Mouse (Mus musculus) MEL (cell line): ENCODE data around the gene Endou. TPM values are rescaled to one million over a fixed set of nuclear protein-coding genes. Genes with fewer than 3 reads are reported as not detected.
A peak's percentile ranks its signal among the peaks of the same experiment; 100 is the strongest.

ENCODE experiments used
- DNase-seq: peaks from one replicate; pipeline ENCODE4 v3.0.0; 2011; ENCODE audit warnings: low read depth, low spot score
- H3K27ac ChIP-seq: 2 replicates; pipeline ENCODE4 v1.5.1; 2012; ENCODE audit warnings: low read depth, mild to moderate bottlenecking, control low read depth, low read length, moderate library complexity; ENCODE audit not compliant: control insufficient read depth
- H3K27me3 ChIP-seq, 2 experiments: fragments of 150-350 bp in 1 of 2; sonication (generic) in 1 of 2; 2 replicates each; pipeline ENCODE4 v1.6.1; 2012; ENCODE audit warnings: low read length in 2 of 2, mild to moderate bottlenecking in 2 of 2, improper control_type of control experiment in 1 of 2, moderate library complexity in 1 of 2; ENCODE audit not compliant: insufficient read depth in 2 of 2, control insufficient read depth in 1 of 2
- H3K36me3 ChIP-seq, 2 experiments: 2 replicates each; pipeline ENCODE4 v1.6.1; 2012 to 2014; ENCODE audit warnings: low read length in 2 of 2, improper control_type of control experiment in 1 of 2, inconsistent platforms in 1 of 2, mild to moderate bottlenecking in 1 of 2; ENCODE audit not compliant: insufficient read depth in 2 of 2, control insufficient read depth in 1 of 2
- H3K4me1 ChIP-seq, 2 experiments: fragments of 150-350 bp in 1 of 2; sonication (generic) in 1 of 2; 2 replicates each; pipeline ENCODE4 v1.6.1; 2012; ENCODE audit warnings: low read length in 2 of 2, improper control_type of control experiment in 1 of 2, mild to moderate bottlenecking in 1 of 2; ENCODE audit not compliant: insufficient read depth in 2 of 2, control insufficient read depth in 1 of 2
- H3K4me3 ChIP-seq, 2 experiments: fragments of 150-350 bp in 1 of 2; sonication (generic) in 1 of 2; 2 replicates each; pipeline ENCODE4 v1.5.1; 2012; ENCODE audit warnings: low read depth in 2 of 2, low read length in 2 of 2, mild to moderate bottlenecking in 2 of 2, moderate library complexity in 2 of 2, control low read depth in 1 of 2, improper control_type of control experiment in 1 of 2; ENCODE audit not compliant: control insufficient read depth in 1 of 2, insufficient read depth in 1 of 2
- H3K79me2 ChIP-seq: 2 replicates; pipeline ENCODE4 v1.6.1; 2012; ENCODE audit warnings: mild to moderate bottlenecking, low read length, moderate library complexity; ENCODE audit not compliant: control insufficient read depth, poor library complexity, insufficient read depth
- H3K9ac ChIP-seq: 2 replicates; pipeline ENCODE4 v1.6.1; 2012; ENCODE audit warnings: low read depth, mild to moderate bottlenecking, control low read depth, low read length, moderate library complexity; ENCODE audit not compliant: control insufficient read depth, poor library complexity, severe bottlenecking
- H3K9me3 ChIP-seq: fragments of 150-350 bp; sonication (generic); replicated peaks from 2 replicates; pipeline ENCODE4 v1.6.1; 2012; ENCODE audit warnings: mild to moderate bottlenecking, low read length, improper control_type of control experiment, moderate library complexity; ENCODE audit not compliant: insufficient read depth
- BHLHE40 ChIP-seq: IDR thresholded peaks from 2 replicates; pipeline ENCODE4 v1.6.1; 2012; ENCODE audit warnings: low read depth, mild to moderate bottlenecking, inconsistent platforms, low read length, improper control_type of control experiment, borderline replicate concordance
- CHD1 ChIP-seq: IDR thresholded peaks from 2 replicates; pipeline ENCODE4 v1.6.1; 2012; ENCODE audit warnings: low read depth, mild to moderate bottlenecking, inconsistent platforms, low read length, improper control_type of control experiment
- CTCF ChIP-seq, 3 experiments: IDR thresholded peaks in 2 of 3; conservative IDR thresholded peaks in 1 of 3; 2 replicates each; pipeline ENCODE4 v1.5.1; 2011 to 2012; ENCODE audit warnings: low read length in 3 of 3, low read depth in 2 of 3, mild to moderate bottlenecking in 2 of 3, improper control_type of control experiment in 1 of 3, inconsistent platforms in 1 of 3, mixed read lengths in 1 of 3, moderate library complexity in 1 of 3; ENCODE audit not compliant: control insufficient read depth in 1 of 3, insufficient read depth in 1 of 3, poor library complexity in 1 of 3, severe bottlenecking in 1 of 3
- E2F4 ChIP-seq: IDR thresholded peaks from 2 replicates; pipeline ENCODE4 v1.6.1; 2011; ENCODE audit warnings: low read depth, low read length, improper control_type of control experiment, borderline replicate concordance
- ELF1 ChIP-seq: IDR thresholded peaks from 2 replicates; pipeline ENCODE4 v1.6.1; 2014; ENCODE audit warnings: low read depth, mild to moderate bottlenecking, inconsistent platforms, low read length, improper control_type of control experiment, moderate library complexity
- EP300 ChIP-seq, 2 experiments: IDR thresholded peaks; 2 replicates each; pipeline ENCODE4 v1.6.1; 2011; ENCODE audit warnings: improper control_type of control experiment in 2 of 2, low read length in 2 of 2, low read depth in 1 of 2, mild to moderate bottlenecking in 1 of 2
- GABPA ChIP-seq: IDR thresholded peaks from 2 replicates; pipeline ENCODE4 v1.6.1; 2012; ENCODE audit warnings: low read depth, mild to moderate bottlenecking, inconsistent platforms, low read length, improper control_type of control experiment, moderate library complexity
- GATA1 ChIP-seq: IDR thresholded peaks from 2 replicates; pipeline ENCODE4 v1.6.1; 2011; ENCODE audit warnings: low read depth, low read length, improper control_type of control experiment
- HCFC1 ChIP-seq: IDR thresholded peaks from 2 replicates; pipeline ENCODE4 v1.6.1; 2012; ENCODE audit warnings: low read depth, mild to moderate bottlenecking, inconsistent platforms, low read length, improper control_type of control experiment, moderate library complexity
- JUND ChIP-seq: IDR thresholded peaks from 2 replicates; pipeline ENCODE4 v1.6.1; 2011; ENCODE audit warnings: low read depth, mild to moderate bottlenecking, improper control_type of control experiment, low read length
- KAT2A ChIP-seq: conservative IDR thresholded peaks from 2 replicates; pipeline ENCODE4 v1.6.1; 2012; ENCODE audit warnings: low read depth, low read length, improper control_type of control experiment, inconsistent platforms
- MAX ChIP-seq: IDR thresholded peaks from 2 replicates; pipeline ENCODE4 v1.6.1; 2011; ENCODE audit warnings: low read length, improper control_type of control experiment
- MAZ ChIP-seq: IDR thresholded peaks from 2 replicates; pipeline ENCODE4 v1.6.1; 2012; ENCODE audit warnings: low read depth, mild to moderate bottlenecking, inconsistent platforms, low read length, improper control_type of control experiment
- MEF2A ChIP-seq: IDR thresholded peaks from 2 replicates; pipeline ENCODE4 v1.6.1; 2014; ENCODE audit warnings: low read depth, mild to moderate bottlenecking, inconsistent platforms, low read length, improper control_type of control experiment; ENCODE audit not compliant: poor library complexity, insufficient replicate concordance, severe bottlenecking; ENCODE audit errors: extremely low read depth
- MXI1 ChIP-seq: IDR thresholded peaks from 2 replicates; pipeline ENCODE4 v1.6.1; 2011; ENCODE audit warnings: mild to moderate bottlenecking, low read depth, low read length, improper control_type of control experiment
- MYB ChIP-seq: IDR thresholded peaks from 2 replicates; pipeline ENCODE4 v1.6.1; 2011; ENCODE audit warnings: mild to moderate bottlenecking, low read depth, low read length, improper control_type of control experiment
- MYC ChIP-seq: IDR thresholded peaks from 2 replicates; pipeline ENCODE4 v1.6.1; 2011; ENCODE audit warnings: low read depth, mild to moderate bottlenecking, low read length, improper control_type of control experiment, moderate library complexity
- NELFE ChIP-seq: IDR thresholded peaks from 2 replicates; pipeline ENCODE4 v1.6.1; 2011; ENCODE audit warnings: low read depth, low read length, improper control_type of control experiment
- NRF1 ChIP-seq: IDR thresholded peaks from 2 replicates; pipeline ENCODE4 v1.6.1; 2014; ENCODE audit warnings: low read depth, mild to moderate bottlenecking, inconsistent platforms, low read length, improper control_type of control experiment, moderate library complexity; ENCODE audit not compliant: poor library complexity, insufficient read depth, severe bottlenecking
- POLR2A ChIP-seq, 2 experiments: IDR thresholded peaks; 2 replicates each; pipeline ENCODE4 v1.6.1; 2011 to 2012; ENCODE audit warnings: low read length in 2 of 2, mild to moderate bottlenecking in 2 of 2, control low read depth in 1 of 2, improper control_type of control experiment in 1 of 2, low read depth in 1 of 2, moderate library complexity in 1 of 2; ENCODE audit not compliant: control insufficient read depth in 1 of 2, insufficient read depth in 1 of 2, poor library complexity in 1 of 2
- POLR2AphosphoS2 ChIP-seq: IDR thresholded peaks from 2 replicates; pipeline ENCODE4 v1.6.1; 2011; ENCODE audit warnings: low read length, improper control_type of control experiment
- POLR2AphosphoS5 ChIP-seq: IDR thresholded peaks from 2 replicates; pipeline ENCODE4 v1.6.1; 2012; ENCODE audit warnings: low read depth, borderline replicate concordance, mild to moderate bottlenecking, inconsistent platforms, low read length, moderate library complexity, mixed read lengths
- RAD21 ChIP-seq: IDR thresholded peaks from 2 replicates; pipeline ENCODE4 v1.6.1; 2011; ENCODE audit warnings: mild to moderate bottlenecking, low read depth, low read length, improper control_type of control experiment
- RCOR1 ChIP-seq: IDR thresholded peaks from 2 replicates; pipeline ENCODE4 v1.6.1; 2012; ENCODE audit warnings: low read depth, mild to moderate bottlenecking, inconsistent platforms, low read length, improper control_type of control experiment
- SIN3A ChIP-seq: IDR thresholded peaks from 2 replicates; pipeline ENCODE4 v1.6.1; 2012; ENCODE audit warnings: low read length, improper control_type of control experiment, inconsistent platforms
- SMC3 ChIP-seq: IDR thresholded peaks from 2 replicates; pipeline ENCODE4 v1.6.1; 2011; ENCODE audit warnings: low read depth, low read length, improper control_type of control experiment
- TAL1 ChIP-seq: IDR thresholded peaks from 2 replicates; pipeline ENCODE4 v1.6.1; 2012; ENCODE audit warnings: mild to moderate bottlenecking, inconsistent platforms, low read length, moderate library complexity, mixed read lengths
- TBP ChIP-seq: IDR thresholded peaks from 2 replicates; pipeline ENCODE4 v1.8.0; 2011; ENCODE audit warnings: low read depth, low read length, improper control_type of control experiment
- TCF12 ChIP-seq: IDR thresholded peaks from 2 replicates; pipeline ENCODE4 v1.6.1; 2014; ENCODE audit warnings: low read depth, mild to moderate bottlenecking, inconsistent platforms, low read length, improper control_type of control experiment, moderate library complexity
- UBTF ChIP-seq: IDR thresholded peaks from 2 replicates; pipeline ENCODE4 v1.6.1; 2012; ENCODE audit warnings: low read depth, mild to moderate bottlenecking, inconsistent platforms, low read length, improper control_type of control experiment, moderate library complexity, borderline replicate concordance; ENCODE audit not compliant: insufficient read depth
- USF1 ChIP-seq: IDR thresholded peaks from 2 replicates; pipeline ENCODE4 v1.6.1; 2014; ENCODE audit warnings: low read depth, mild to moderate bottlenecking, inconsistent platforms, low read length, improper control_type of control experiment, moderate library complexity
- USF2 ChIP-seq, 2 experiments: IDR thresholded peaks; 2 replicates each; pipeline ENCODE4 v1.6.1; 2011 to 2012; ENCODE audit warnings: improper control_type of control experiment in 2 of 2, low read length in 2 of 2, borderline replicate concordance in 1 of 2, inconsistent platforms in 1 of 2, low read depth in 1 of 2, mild to moderate bottlenecking in 1 of 2; ENCODE audit not compliant: insufficient read depth in 1 of 2
- ZC3H11A ChIP-seq: IDR thresholded peaks from 2 replicates; pipeline ENCODE4 v1.6.1; 2012; ENCODE audit warnings: low read depth, mild to moderate bottlenecking, inconsistent platforms, low read length, improper control_type of control experiment
- ZKSCAN1 ChIP-seq: IDR thresholded peaks from 2 replicates; pipeline ENCODE4 v1.6.1; 2012; ENCODE audit warnings: low read depth, mild to moderate bottlenecking, inconsistent platforms, low read length, improper control_type of control experiment, moderate library complexity
- ZMIZ1 ChIP-seq: IDR thresholded peaks from 2 replicates; pipeline ENCODE4 v1.6.1; 2012; ENCODE audit warnings: low read depth, mild to moderate bottlenecking, inconsistent platforms, low read length, improper control_type of control experiment, moderate library complexity
- ZNF384 ChIP-seq: IDR thresholded peaks from 2 replicates; pipeline ENCODE4 v1.6.1; 2012; ENCODE audit warnings: low read depth, mild to moderate bottlenecking, inconsistent platforms, low read length, improper control_type of control experiment
- polyA plus RNA-seq, 2 experiments: library from polyadenylated mRNA; stranded (reverse) in 1 of 2; unstranded in 1 of 2; fragments of >175 nt in 1 of 2; fragments of >200 nt in 1 of 2; gene quantifications; 2 replicates each; pipeline versions ENCODE4 v1.2.1 to v1.2.4; 2012; ENCODE audit warnings: low replicate concordance in 2 of 2, low read depth in 1 of 2; ENCODE audit not compliant: insufficient read length in 2 of 2, insufficient read depth in 1 of 2, missing spikeins in 1 of 2
- total RNA-seq: library from RNA; depleted of rRNA; stranded (reverse); fragments of 300-350 nt; gene quantifications from 2 replicates; pipeline ENCODE4 v1.2.3, GENCODE M21; 2012

The Endou gene
- total and polyA plus RNA-seq, 3 experiments, result 0.08 to 0.10 TPM; not detected in 1

- peak; percentile 98 for DNase-seq
- Histone ChIP-seq H3K4me3 (peak overlapping the region; percentile 53 to 67), H3K79me2 (no peaks in the 10 kb centered on the region; the same call in 1 of the 2 replicates), H3K9ac (peak overlapping the region; percentile 66), H3K4me1 (peaks cover 12 to 24% of the 10 kb centered on the region in 2 experiments; a peak in 3 of 4 replicates), H3K27me3 (no peaks in the 10 kb centered on the region), H3K9me3 (no peaks in the 10 kb centered on the region), H3K36me3 (peaks cover 0 to 21% of the 10 kb centered on the region in 2 experiments; a peak in 2 of 4 replicates), H3K27ac (peak overlapping the region; percentile 66)
- TF ChIP-seq CTCF (IDR thresholded peaks at IDR 0.05 in 2 of 3, conservative IDR thresholded peaks at IDR 0.05 in 1 of 3; ENCODE audit: control insufficient read depth in 1 of 3, insufficient read depth in 1 of 3, low read depth in 2 of 3, low read length in 3 of 3, poor library complexity in 1 of 3, severe bottlenecking in 1 of 3) (peak; percentile 95 to 100 (median 99)), TBP (peak; percentile 88), HCFC1 (peak; percentile 82), MXI1 (peak; percentile 88), USF1 (no peak), ZC3H11A (peak; percentile 87), RCOR1 (no peak), E2F4 (no peak), MYC (peak; percentile 90), KAT2A (no peak), USF2 (IDR thresholded peaks at IDR 0.05; ENCODE audit: borderline replicate concordance in 1 of 2, insufficient read depth in 1 of 2, low read depth in 1 of 2, low read length in 2 of 2) (no peak), BHLHE40 (0 out of 2 replicates have a peak, but pooled peaks have one; percentile 43), JUND (peak; percentile 79; the same call in 1 of the 2 replicates), GATA1 (0 out of 2 replicates have a peak, but pooled peaks have one; percentile 29), ZNF384 (no peak), TAL1 (no peak), ELF1 (no peak; the same call in 1 of the 2 replicates), POLR2A (IDR thresholded peaks at IDR 0.05; ENCODE audit: control insufficient read depth in 1 of 2, insufficient read depth in 1 of 2, low read depth in 1 of 2, low read length in 2 of 2, poor library complexity in 1 of 2) (peak in 1 of 2 experiments; percentile 74; a peak in 2 of 4 replicates), MAZ (peak; percentile 25; the same call in 1 of the 2 replicates), RAD21 (peak; percentile 89), GABPA (0 out of 2 replicates have a peak, but pooled peaks have one; percentile 25), MYB (no peak), POLR2AphosphoS2 (peak; percentile 39; the same call in 1 of the 2 replicates), TCF12 (no peak), SIN3A (peak; percentile 93), MEF2A (no peak), CHD1 (no peak), ZKSCAN1 (no peak), NRF1 (0 out of 2 replicates have a peak, but pooled peaks have one; percentile 27), UBTF (0 out of 2 replicates have a peak, but pooled peaks have one; percentile 16), SMC3 (peak; percentile 95), NELFE (peak; percentile 77), POLR2AphosphoS5 (no peak), EP300 (IDR thresholded peaks at IDR 0.05; ENCODE audit: low read depth in 1 of 2, low read length in 2 of 2) (0 out of 4 replicates have a peak, but pooled peaks of 1 of the 2 experiments have one; percentile 15), MAX (peak; percentile 53), ZMIZ1 (0 out of 2 replicates have a peak, but pooled peaks have one; percentile 41)
Measured at GRCm38 (mm10) chr15:97667437-97667836, 63.7 kb downstream of the Endou start.
